ENCODE assay signal across 17 mouse cellular contexts in genomic region chr16:31924368-31924767, GRCm38 (mm10). TPM values are rescaled to one million over a fixed set of nuclear protein-coding genes. Genes with fewer than 3 reads are reported as not detected.
"Had no signal": no experiment of that assay in that cellular context is flagged by ENCODE, and none has a peak within 500 bp of the region (broad histone marks: within the 10 kb centered on the region; RNA-seq: fewer than 3 reads in every experiment).

No protein-coding gene starts in this region.

- H3K36me3 ChIP-seq: neural tube, embryonic 13.5 days; neural tube, embryonic 15.5 days; stomach, embryonic 15.5 days had no signal

- H3K9ac ChIP-seq: neural tube, embryonic 13.5 days; neural tube, embryonic 15.5 days; stomach, embryonic 15.5 days had no signal

- H3K4me2 ChIP-seq: neural tube, embryonic 13.5 days; neural tube, embryonic 15.5 days; stomach, embryonic 15.5 days had no signal

- H3K4me3 ChIP-seq: neural tube, embryonic 13.5 days; neural tube, embryonic 15.5 days; stomach, embryonic 15.5 days had no signal

- H3K9me3 ChIP-seq: neural tube, embryonic 13.5 days; neural tube, embryonic 15.5 days; stomach, embryonic 15.5 days had no signal

- H3K4me1 ChIP-seq: neural tube, embryonic 13.5 days; neural tube, embryonic 15.5 days; stomach, embryonic 15.5 days had no signal

- H3K27me3 ChIP-seq: neural tube, embryonic 13.5 days; neural tube, embryonic 15.5 days; stomach, embryonic 15.5 days had no signal

- H3K27ac ChIP-seq: neural tube, embryonic 13.5 days; neural tube, embryonic 15.5 days; stomach, embryonic 15.5 days; stomach, postnatal 0 days had no signal

- DNase-seq: retina, postnatal 1 day; right cerebral cortex, adult 18-20 months; right cerebral cortex, postnatal 14 days; right cerebral cortex, postnatal 25 days; right cerebral cortex, postnatal 4 days; spleen, adult 18-20 months; thymus, adult 18-20 months; thymus, adult 2 months; thymus, postnatal 14 days; thymus, postnatal 25 days; thymus, postnatal 36 days; thymus, postnatal 4 days had no signal

RNA-seq across cellular contexts. Expression of gene Meltf, which starts 45.8 kb away (rescaled TPM):
- polyA plus RNA-seq: small intestine, adult 2 months; stomach, postnatal 0 days had no signal
